Mouse (Mus musculus) left cerebral cortex, adult 2 months (tissue): ENCODE measurements around the gene Apex2. TPM values are rescaled to one million over a fixed set of nuclear protein-coding genes. Genes with fewer than 3 reads are reported as not detected.

Experiments used
- DNase-seq, 2 experiments: peaks; one replicate each; pipeline ENCODE4 v3.0.0; 2021 to 2022; ENCODE audit warnings: low spot score in 2 of 2, mixed read lengths in 1 of 2; ENCODE audit errors: extremely low spot score in 1 of 2
- H3K27ac ChIP-seq: fragments of 200-600 bp; 2 replicates; pipeline ENCODE4 v1.8.1; 2022
- H3K4me3 ChIP-seq: fragments of 200-600 bp; 2 replicates; pipeline ENCODE4 v1.8.1; 2022
- CTCF ChIP-seq: fragments of 200-600 bp; IDR thresholded peaks from 2 replicates; pipeline ENCODE4 v1.8.1; 2022; ENCODE audit warnings: antibody characterized with exemption, mild to moderate bottlenecking, moderate library complexity
- intact Hi-C: fragments of 180-260 bp; cut with DNase I; formaldehyde crosslinking; loops from one replicate; pipeline ENCODE4 v1.15.1; 2025
- microRNA-seq, 2 experiments: library from miRNA; unstranded; fragments of <30 nt; microRNA quantifications; one replicate each; pipeline ENCODE4 v1.2.0; 2021
- total RNA-seq, 2 experiments: library from RNA; stranded (reverse); gene quantifications; 2 replicates each; pipeline ENCODE4 v1.2.3; 2021

The Apex2 gene
- total RNA-seq, 2 experiments from 2014 or later = 15.2 to 16.4 TPM

DNA sequence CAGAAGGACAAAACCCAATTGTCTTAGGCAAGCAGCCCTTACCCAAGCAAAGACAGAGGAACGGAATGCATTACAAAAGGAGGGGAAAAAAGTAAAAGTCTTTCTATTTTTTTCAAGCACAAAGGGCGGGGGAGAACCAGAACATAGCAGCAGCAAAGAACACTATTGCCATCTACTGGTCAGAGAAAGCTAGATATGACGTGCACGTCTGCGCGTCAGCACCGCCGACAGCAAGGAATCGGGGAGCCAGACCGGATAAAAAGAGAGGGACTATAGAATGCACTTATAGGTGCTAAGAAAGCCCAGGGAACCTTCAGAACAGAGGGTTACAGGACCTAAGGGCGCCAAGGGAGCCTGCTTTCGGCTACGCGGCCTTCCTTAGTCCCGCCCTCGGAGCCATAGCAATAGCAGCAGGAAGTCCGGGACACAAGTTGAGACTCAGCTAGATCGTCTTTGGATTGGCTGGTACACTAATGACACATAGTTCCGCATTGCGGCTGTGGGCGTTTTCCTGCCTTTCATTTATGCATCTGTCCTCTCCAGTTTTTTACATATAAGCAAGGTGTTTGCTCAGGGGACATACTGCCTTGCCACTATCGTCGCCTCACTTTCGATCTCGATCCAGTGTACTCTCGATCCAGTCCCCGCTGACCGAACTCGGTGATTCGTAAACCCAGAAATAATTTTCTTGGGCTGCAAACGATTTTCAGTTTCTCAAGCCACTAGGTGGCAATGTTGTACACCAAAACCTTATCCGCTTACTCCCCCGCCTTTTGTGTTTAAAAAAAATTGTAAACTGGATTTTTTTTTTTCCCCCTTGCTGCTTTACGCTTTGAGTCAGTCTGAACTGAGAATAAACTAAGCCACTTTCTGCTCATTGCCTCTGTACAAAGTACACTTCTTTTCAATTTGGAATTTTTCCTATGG lies 111.6 kb downstream of the Apex2 start:
- peak overlapping the region; percentile 62 for H3K4me3 ChIP-seq
- intact Hi-C loops = loop anchor here (1.0 to 5.0 kb wide), 2 partner anchors 19 to 1754 kb away; partner anchors contain the start of genes Kdm5c and Tmem29
- peak overlapping the region; percentile 98 for H3K27ac ChIP-seq
- TF ChIP-seq CTCF = peak; percentile 88
- DNase-seq = peak; percentile 80 to 81

- no peak for DNase-seq
- intact Hi-C loops = no loop called here
- Histone ChIP-seq H3K27ac (no peak overlapping the region), H3K4me3 (no peak overlapping the region)
- no peak for TF ChIP-seq CTCF
These were observed 118.3 kb downstream of the Apex2 start for GRCm38 (mm10) chrX:150471416-150471815.

Small RNA genes within 50 kb of the gene (microRNA-seq; reads per million reads assigned to microRNA genes)
- 0 reads per million in 2 experiments for gene Mir3620

Other genes with a start within 250 kb of the Apex2 start
- gene Tmem29, start 130.7 kb downstream of the Apex2 start, total RNA-seq = 10 to 100 TPM; 36.5 to 38.9 TPM
- 1 to 10 TPM; 4.7 to 5.4 TPM for gene Alas2, start 42.5 kb downstream of the Apex2 start, total RNA-seq
- gene Pfkfb1, start 1.6 kb downstream of the Apex2 start, total RNA-seq = 1 to 10 TPM; 1.1 to 1.7 TPM
- gene Tro, start 67.7 kb upstream of the Apex2 start, total RNA-seq = 100 to 1,000 TPM; 156 to 158 TPM
- gene Maged2, start 224.5 kb upstream of the Apex2 start, total RNA-seq = 10 to 100 TPM; 42.6 to 49.5 TPM